Mouse (Mus musculus) G1E (cell line): ENCODE data around the gene Gabpb2.

Source experiments
- CTCF ChIP-seq: IDR thresholded peaks from 2 replicates; pipeline ENCODE4 v1.5.1; 2012; ENCODE audit warnings: low read depth, low read length, inconsistent platforms, mixed read lengths
- GATA1 ChIP-seq: IDR thresholded peaks from 2 replicates; pipeline ENCODE4 v1.6.1; 2012; ENCODE audit warnings: borderline replicate concordance, low read length, inconsistent platforms, mixed read lengths
- GATA2 ChIP-seq: IDR thresholded peaks from 2 replicates; pipeline ENCODE4 v1.6.1; 2012; ENCODE audit warnings: low read depth, low read length, inconsistent platforms, borderline replicate concordance
- TAL1 ChIP-seq: conservative IDR thresholded peaks from 2 replicates; pipeline ENCODE4 v1.6.1; 2012; ENCODE audit warnings: low read depth, low read length, inconsistent platforms, mixed read lengths

DNA sequence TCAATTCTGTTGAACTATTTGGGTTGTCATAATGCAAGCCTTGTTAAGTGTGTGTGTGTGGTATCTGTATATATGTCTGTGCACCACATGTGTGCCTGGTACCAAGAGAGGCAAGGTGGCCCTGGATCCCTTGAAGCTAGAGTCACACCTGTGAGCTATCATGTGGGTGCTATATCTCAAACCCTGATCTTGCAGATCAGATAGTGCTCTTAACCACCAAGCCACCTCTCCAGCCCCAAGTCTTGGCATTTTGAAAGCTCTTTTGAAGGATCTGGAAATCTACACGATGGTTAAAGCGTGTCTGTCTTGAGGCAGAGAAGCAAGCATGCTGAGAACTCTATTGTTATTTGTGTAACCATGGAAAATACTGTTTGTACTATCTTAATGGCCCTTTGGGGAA lies 7.1 kb downstream of the Gabpb2 start:
- TF ChIP-seq CTCF: no peak
- TF ChIP-seq GATA1: no peak
- TF ChIP-seq TAL1: no peak
- TF ChIP-seq GATA2: no peak
